Mouse (Mus musculus): ENCODE results near the gene Rnf212b.

Rnf212b gene

GRCm38 (mm10) chr14:54813991-54814390 is at the start of gene Rnf212b:
Gene Rnf212b (plus strand): TSS chr14:54814141.
- TF ChIP-seq GATA4 (IDR thresholded peaks at IDR 0.05; ENCODE audit: insufficient replicate concordance, low read length) = no peak

- no peak for TF ChIP-seq GATA4 (IDR thresholded peaks at IDR 0.05; ENCODE audit: insufficient replicate concordance, low read length)
Measured at GRCm38 (mm10) chr14:54768314-54769067, 45.5 kb upstream of the Rnf212b start.

GRCm38 (mm10) chr14:54769068-54769425 is 44.9 kb upstream of the Rnf212b start:
- TF ChIP-seq GATA4 (IDR thresholded peaks at IDR 0.05; ENCODE audit: insufficient replicate concordance, low read length) = no peak

DNA sequence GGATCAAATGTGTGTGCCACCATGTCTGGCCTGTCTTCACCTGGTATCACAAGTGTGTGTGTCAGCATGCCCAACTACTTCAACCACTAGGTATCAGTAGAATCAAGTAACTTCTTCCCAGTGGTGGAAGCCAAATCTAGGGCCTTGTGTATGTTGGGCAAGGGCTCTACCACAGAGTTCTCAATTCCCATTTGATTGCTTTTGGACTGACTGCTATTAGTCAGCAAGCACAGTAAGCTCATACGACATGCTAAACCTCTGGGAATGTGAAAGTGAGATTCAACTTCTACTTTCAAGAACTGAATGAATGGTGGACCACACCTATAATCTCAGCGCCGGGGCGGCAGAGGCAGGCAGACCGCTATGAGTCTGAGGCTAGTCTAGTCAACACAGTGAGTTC is 43.6 kb upstream of the Rnf212b start:
- no peak for TF ChIP-seq GATA4 (IDR thresholded peaks at IDR 0.05; ENCODE audit: insufficient replicate concordance, low read length)

DNA sequence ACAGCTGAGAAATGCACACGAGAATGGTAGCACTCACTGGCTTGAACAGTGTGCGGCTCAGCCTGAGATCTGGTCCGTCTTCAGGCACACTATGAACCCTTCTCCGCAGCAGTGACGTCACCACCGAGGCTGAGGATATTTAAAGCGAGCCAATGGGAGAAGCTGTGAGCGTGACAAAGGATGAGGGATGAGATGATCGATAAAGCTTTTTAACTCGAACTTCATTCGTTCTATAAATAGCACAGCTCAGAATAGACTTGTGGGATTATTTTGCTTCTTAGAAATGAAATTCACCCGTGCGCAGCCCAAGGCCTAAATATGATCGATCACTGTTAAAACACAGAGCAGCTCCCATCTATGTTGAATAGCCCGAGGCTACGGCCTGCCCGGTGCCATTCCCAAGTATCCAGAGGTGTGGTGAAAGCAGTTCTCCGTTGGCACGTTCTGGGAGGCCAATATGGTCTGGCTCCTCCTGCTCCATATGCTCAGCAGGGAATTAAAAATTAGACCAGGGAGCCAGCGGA is 41.5 kb upstream of the Rnf212b start:
- TF ChIP-seq GATA4 (IDR thresholded peaks at IDR 0.05; ENCODE audit: insufficient replicate concordance, low read length) = no peak

DNA sequence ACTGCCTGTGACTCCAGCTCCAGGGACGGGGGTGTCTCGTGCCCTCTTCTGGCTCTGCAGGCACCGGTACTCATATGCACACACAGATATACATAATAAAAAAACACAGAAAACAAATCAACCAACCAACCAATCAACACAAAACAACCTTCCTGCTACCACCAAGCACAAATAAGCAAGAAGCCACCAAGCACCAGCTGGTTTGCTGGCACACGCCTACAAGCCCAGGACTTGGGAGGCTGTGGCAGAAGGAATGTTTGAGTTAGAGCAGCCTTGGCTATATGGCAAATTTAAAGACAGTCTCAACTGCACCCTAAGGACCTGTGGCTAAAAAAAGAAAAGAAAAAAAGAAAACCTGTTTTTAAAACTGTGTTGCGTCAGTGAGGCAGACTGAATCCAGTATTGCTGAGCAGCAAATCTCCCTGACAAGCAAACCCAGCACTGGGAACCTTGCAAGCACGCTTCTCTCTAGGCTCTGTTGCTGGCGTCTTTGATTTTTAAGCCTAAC is 38.4 kb upstream of the Rnf212b start:
- TF ChIP-seq GATA4 (IDR thresholded peaks at IDR 0.05; ENCODE audit: insufficient replicate concordance, low read length) = no peak

DNA sequence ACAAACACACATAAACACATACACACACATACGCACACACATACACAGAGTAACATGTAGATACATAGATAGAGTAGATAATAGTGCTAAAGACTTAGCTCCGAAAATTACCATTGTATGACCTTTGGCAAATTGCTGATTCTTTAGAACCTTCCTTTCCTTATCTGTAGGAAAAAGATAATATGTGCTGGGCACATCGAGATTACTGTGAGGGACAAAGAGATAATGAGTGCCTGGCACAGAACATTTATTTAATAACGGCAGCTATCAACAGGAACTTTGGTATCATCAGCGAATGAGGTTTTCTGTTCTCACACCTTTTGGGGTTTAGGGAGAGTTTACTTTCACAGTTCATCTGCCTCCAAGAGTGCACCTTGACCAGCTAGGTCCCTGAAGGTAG is 37.2 kb upstream of the Rnf212b start:
- no peak for TF ChIP-seq GATA4 (IDR thresholded peaks at IDR 0.05; ENCODE audit: insufficient replicate concordance, low read length)

DNA sequence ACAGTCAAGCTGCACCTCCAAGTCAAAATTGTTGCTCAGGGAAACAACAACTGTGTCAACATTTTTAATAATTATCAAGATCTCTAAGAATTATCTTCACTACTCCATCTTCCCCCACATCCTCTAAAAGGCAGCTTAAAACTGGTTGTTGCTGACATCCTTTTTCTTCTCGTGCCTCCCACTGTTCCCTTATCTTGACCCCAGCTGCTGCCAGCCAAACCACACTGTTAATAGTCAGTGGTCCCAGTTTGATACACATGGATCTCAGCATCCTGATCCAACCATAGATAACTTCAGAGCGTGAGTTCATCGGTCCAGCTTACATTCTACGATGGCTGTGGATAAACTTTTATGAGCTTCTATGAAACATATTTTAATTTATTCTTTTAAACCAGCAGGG is 36.0 kb upstream of the Rnf212b start:
- no peak for TF ChIP-seq GATA4 (IDR thresholded peaks at IDR 0.05; ENCODE audit: insufficient replicate concordance, low read length)

DNA sequence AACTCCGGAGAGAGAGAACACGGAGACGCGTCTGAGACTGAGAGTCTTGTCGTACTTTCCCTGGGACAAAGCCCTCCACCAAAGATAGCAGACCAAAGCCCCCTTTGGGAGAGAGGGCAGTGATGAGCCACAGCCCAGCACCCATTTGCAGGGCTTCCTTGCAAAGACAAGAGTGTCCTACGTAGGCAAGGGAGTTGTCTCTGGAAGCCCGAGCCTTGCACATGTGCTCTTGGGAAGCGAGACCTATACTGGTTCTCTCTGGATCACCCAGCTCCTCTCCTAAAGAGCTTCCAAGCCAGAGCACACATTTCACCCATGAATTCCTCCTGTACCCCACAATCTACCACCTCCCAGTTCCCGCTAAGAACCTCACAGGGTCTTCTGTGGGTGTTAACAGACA is 33.9 kb upstream of the Rnf212b start:
- TF ChIP-seq GATA4 (IDR thresholded peaks at IDR 0.05; ENCODE audit: insufficient replicate concordance, low read length) = no peak

DNA sequence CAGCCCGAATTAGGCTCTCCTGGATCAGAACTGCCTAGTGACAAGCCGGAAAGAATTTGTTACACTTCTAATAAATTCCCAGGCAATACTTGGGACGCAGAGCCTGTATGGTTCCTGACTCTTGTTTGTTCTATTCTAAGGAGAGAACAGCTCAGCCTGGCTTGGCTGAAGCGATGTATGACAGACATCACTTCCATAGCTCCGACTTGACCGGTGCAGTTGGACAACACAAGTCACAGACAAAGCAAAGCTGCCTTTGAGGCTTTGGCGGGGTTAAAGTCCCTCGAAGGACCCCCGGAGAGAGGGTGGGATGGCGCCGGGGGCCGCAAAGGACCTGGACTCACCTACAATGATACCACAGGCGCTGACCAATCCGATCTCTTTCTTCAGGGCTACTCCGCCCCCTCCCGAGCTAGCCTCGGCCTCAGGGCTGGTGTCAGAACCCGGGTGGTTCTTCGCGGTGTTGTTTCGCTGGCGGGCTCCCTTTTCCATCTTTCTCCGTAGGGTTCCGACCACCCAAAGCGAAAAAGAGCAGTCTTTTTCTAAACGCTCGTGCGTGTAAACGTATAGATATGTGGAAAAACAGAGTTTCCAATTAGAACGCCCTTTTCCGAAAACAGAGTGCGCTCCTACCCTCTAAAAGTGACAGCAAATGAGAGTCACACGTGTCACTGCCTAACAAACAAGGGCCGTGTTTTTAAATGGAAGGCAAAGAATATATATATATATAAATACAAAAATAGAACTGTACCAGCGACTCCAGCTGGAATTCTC is 32.9 kb upstream of the Rnf212b start:
- no peak for TF ChIP-seq GATA4 (IDR thresholded peaks at IDR 0.05; ENCODE audit: insufficient replicate concordance, low read length)

DNA sequence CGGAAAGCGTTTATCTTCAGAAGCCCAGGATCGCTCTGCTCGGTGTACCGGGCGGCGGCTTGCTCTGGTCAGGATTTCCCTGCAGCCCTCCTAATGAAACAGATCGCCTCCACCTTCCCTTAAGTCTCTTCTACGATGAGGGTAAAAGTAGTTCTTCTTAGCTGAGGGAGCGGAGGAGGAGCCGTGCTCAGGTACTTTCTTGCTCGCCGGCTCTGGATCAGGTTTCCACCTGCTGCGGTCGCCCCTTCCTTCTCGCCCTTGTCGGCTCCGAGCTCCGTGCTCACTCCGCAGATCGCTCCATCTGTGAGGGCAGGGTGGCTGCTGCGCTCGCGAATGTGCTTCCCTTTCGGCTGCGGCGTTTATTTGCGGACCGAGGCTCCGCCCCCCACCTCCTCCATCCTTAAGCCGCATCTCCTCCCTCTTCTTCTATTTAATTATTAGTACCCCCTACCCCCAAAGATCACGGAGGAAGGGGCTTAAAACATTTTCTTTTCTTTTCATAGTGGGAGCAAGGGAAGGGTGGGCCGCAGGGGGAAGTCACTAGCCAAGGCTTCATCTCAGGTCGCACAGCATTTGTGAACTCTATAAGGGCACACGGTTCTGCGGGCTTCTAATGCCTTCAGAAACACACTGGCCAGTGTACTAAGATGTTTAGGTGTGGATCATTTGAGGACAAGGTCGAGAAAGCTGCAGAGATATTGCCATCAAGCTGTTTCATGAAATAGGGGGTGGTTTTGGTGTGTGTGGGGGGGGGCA is 32.2 kb upstream of the Rnf212b start, which contains the start of gene Slc7a8:
Gene Slc7a8 (minus strand): TSS at position 337 of the 756 bp plus-strand sequence.
- TF ChIP-seq GATA4 (IDR thresholded peaks at IDR 0.05; ENCODE audit: insufficient replicate concordance, low read length) = no peak

- TF ChIP-seq GATA4 (IDR thresholded peaks at IDR 0.05; ENCODE audit: insufficient replicate concordance, low read length) = no peak
Measured at GRCm38 (mm10) chr14:54782971-54783370, 31.0 kb upstream of the Rnf212b start.

- TF ChIP-seq GATA4 (IDR thresholded peaks at IDR 0.05; ENCODE audit: insufficient replicate concordance, low read length) = no peak
Measured at GRCm38 (mm10) chr14:54785898-54786297, 28.0 kb upstream of the Rnf212b start.

GRCm38 (mm10) chr14:54786489-54786888 is 27.5 kb upstream of the Rnf212b start:
- no peak for TF ChIP-seq GATA4 (IDR thresholded peaks at IDR 0.05; ENCODE audit: insufficient replicate concordance, low read length)

- TF ChIP-seq GATA4 (IDR thresholded peaks at IDR 0.05; ENCODE audit: insufficient replicate concordance, low read length) = no peak
Measured at GRCm38 (mm10) chr14:54787226-54787625, 26.7 kb upstream of the Rnf212b start.

Data from liver, adult (tissue).